Mouse (Mus musculus) lung, embryonic 15.5 days (tissue): Measurements from ENCODE around the gene Odf3l1. TPM values are rescaled to one million over a fixed set of nuclear protein-coding genes. Genes with fewer than 3 reads are reported as not detected.
A peak's percentile ranks its signal among the peaks of the same experiment; 100 is the strongest.

Experiments
- ATAC-seq: fragments of 200-750 bp; cut with Nextera tagmentation; 2 replicates; pipeline ENCODE4 v1.8.0; 2017; ENCODE audit warnings: moderate number of reproducible peaks, borderline replicate concordance; ENCODE audit not compliant: low FRiP score, low TSS enrichment; ENCODE audit errors: extremely low read depth
- H3K27ac ChIP-seq: fragments of 300-500 bp; sonication (generic); 2 replicates; pipeline ENCODE4 v1.5.1; 2015; ENCODE audit warnings: moderate library complexity, mild to moderate bottlenecking, inconsistent platforms
- H3K27me3 ChIP-seq: fragments of 300-500 bp; sonication (generic); 2 replicates; pipeline ENCODE4 v1.6.1; 2015; ENCODE audit warnings: inconsistent platforms
- H3K36me3 ChIP-seq: fragments of 300-500 bp; sonication (generic); 2 replicates; pipeline ENCODE4 v1.6.1; 2015; ENCODE audit warnings: inconsistent platforms
- H3K4me1 ChIP-seq: fragments of 300-500 bp; sonication (generic); 2 replicates; pipeline ENCODE4 v1.6.1; 2015; ENCODE audit warnings: inconsistent platforms
- H3K4me2 ChIP-seq: fragments of 300-500 bp; sonication (generic); 2 replicates; pipeline ENCODE4 v1.6.1; 2015; ENCODE audit warnings: inconsistent platforms, mild to moderate bottlenecking, moderate library complexity
- H3K4me3 ChIP-seq: fragments of 300-500 bp; sonication (generic); 2 replicates; pipeline ENCODE4 v1.5.1; 2015; ENCODE audit warnings: mild to moderate bottlenecking, inconsistent platforms
- H3K9ac ChIP-seq: fragments of 300-500 bp; sonication (generic); 2 replicates; pipeline ENCODE4 v1.6.1; 2015; ENCODE audit warnings: inconsistent platforms
- H3K9me3 ChIP-seq: fragments of 300-500 bp; sonication (generic); 2 replicates; pipeline ENCODE4 v1.6.1; 2016; ENCODE audit warnings: inconsistent platforms
- WGBS: fragments of 180-500 bp; shearing (Covaris S2); methylation state at CpG from one replicate; pipeline ENCODE4 v1.1.7; 2015; 5-methylcytosine and 5-hydroxymethylcytosine counted together
- polyA plus RNA-seq: library from polyadenylated mRNA; unstranded; fragments of >200 nt; fragmentation: Nextera tagmentation; extraction: Ambion mirVana; gene quantifications from 2 replicates; pipeline ENCODE4 v1.2.1, GENCODE M21; 2015

Gene Odf3l1
- polyA plus RNA-seq, 1 experiment from 2014 or later: 0.72 TPM

- no peak overlapping the region for H3K4me2 ChIP-seq
- WGBS: 37% methylated on average over 3 of the region's 3 CpGs
- no peaks in the 10 kb centered on the region for H3K27me3 ChIP-seq
- peak overlapping the region; percentile 76 for H3K27ac ChIP-seq
- H3K4me1 ChIP-seq: peaks cover 41% of the 10 kb centered on the region
- no peak overlapping the region for H3K9ac ChIP-seq
- no peaks in the 10 kb centered on the region for H3K9me3 ChIP-seq
- H3K4me3 ChIP-seq: no peak overlapping the region
- ATAC-seq: peak; percentile 41
- 0 out of 2 replicates have a peak, but pooled peaks cover 5% of the 10 kb centered on the region for H3K36me3 ChIP-seq
Measured at GRCm38 (mm10) chr9:56881539-56882082, 17.1 kb upstream of the Odf3l1 start.

- Histone ChIP-seq H3K4me3 (no peak overlapping the region), H3K9ac (no peak overlapping the region), H3K4me1 (peaks cover 44% of the 10 kb centered on the region), H3K4me2 (no peak overlapping the region), H3K36me3 (0 out of 2 replicates have a peak, but pooled peaks cover 5% of the 10 kb centered on the region), H3K27ac (peak overlapping the region; percentile 76), H3K9me3 (no peaks in the 10 kb centered on the region), H3K27me3 (no peaks in the 10 kb centered on the region)
- ATAC-seq: no peak
- WGBS: 31% methylated on average over 9 of the region's 9 CpGs
Measured at GRCm38 (mm10) chr9:56880790-56881189, 16.3 kb upstream of the Odf3l1 start.

GRCm38 (mm10) chr9:56877284-56877683 is 12.8 kb upstream of the Odf3l1 start:
- H3K4me2 ChIP-seq: no peak overlapping the region
- H3K4me1 ChIP-seq: peaks cover 32% of the 10 kb centered on the region
- H3K27me3 ChIP-seq: no peaks in the 10 kb centered on the region
- 76% methylated on average over 5 of the region's 5 CpGs for WGBS
- H3K9ac ChIP-seq: no peak overlapping the region
- H3K36me3 ChIP-seq: no peaks in the 10 kb centered on the region
- no peak overlapping the region for H3K4me3 ChIP-seq
- no peak for ATAC-seq
- H3K27ac ChIP-seq: no peak overlapping the region
- no peaks in the 10 kb centered on the region for H3K9me3 ChIP-seq

- Histone ChIP-seq H3K9me3 (no peaks in the 10 kb centered on the region), H3K4me1 (peaks cover 27% of the 10 kb centered on the region), H3K4me2 (no peak overlapping the region), H3K4me3 (no peak overlapping the region), H3K27me3 (no peaks in the 10 kb centered on the region), H3K9ac (no peak overlapping the region), H3K36me3 (no peaks in the 10 kb centered on the region), H3K27ac (peak overlapping the region; percentile 16; the same call in 1 of the 2 replicates)
- no peak for ATAC-seq
- 47% methylated on average over 9 of the region's 9 CpGs for whole genome bisulfite sequencing
Measured at GRCm38 (mm10) chr9:56876784-56877183, 12.3 kb upstream of the Odf3l1 start.

GRCm38 (mm10) chr9:56873097-56873496 is 8.6 kb upstream of the Odf3l1 start:
- Histone ChIP-seq H3K4me3 (no peak overlapping the region), H3K4me1 (peaks cover 39% of the 10 kb centered on the region), H3K27ac (no peak overlapping the region), H3K4me2 (no peak overlapping the region), H3K36me3 (no peaks in the 10 kb centered on the region), H3K27me3 (no peaks in the 10 kb centered on the region), H3K9me3 (no peaks in the 10 kb centered on the region), H3K9ac (no peak overlapping the region)
- ATAC-seq: no peak
- 50% methylated on average over 1 of the region's 1 CpGs for WGBS

- peaks cover 47% of the 10 kb centered on the region for H3K4me1 ChIP-seq
- H3K27ac ChIP-seq: no peak overlapping the region
- H3K9me3 ChIP-seq: no peaks in the 10 kb centered on the region
- H3K9ac ChIP-seq: no peak overlapping the region
- WGBS: 76% methylated on average over 5 of the region's 5 CpGs
- H3K36me3 ChIP-seq: no peaks in the 10 kb centered on the region
- H3K4me3 ChIP-seq: no peak overlapping the region
- no peak for ATAC-seq
- no peaks in the 10 kb centered on the region for H3K27me3 ChIP-seq
- no peak overlapping the region for H3K4me2 ChIP-seq
Measured at GRCm38 (mm10) chr9:56872105-56872903, 7.8 kb upstream of the Odf3l1 start.

- Histone ChIP-seq H3K9ac (no peak overlapping the region), H3K4me3 (no peak overlapping the region), H3K4me1 (peaks cover 51% of the 10 kb centered on the region), H3K27ac (peak overlapping the region; percentile 20), H3K36me3 (no peaks in the 10 kb centered on the region), H3K9me3 (no peaks in the 10 kb centered on the region), H3K27me3 (no peaks in the 10 kb centered on the region), H3K4me2 (peak overlapping the region; percentile 2; the same call in 1 of the 2 replicates)
- peak; percentile 28; the same call in 1 of the 2 replicates for ATAC-seq
- WGBS: 33% methylated on average over 5 of the region's 5 CpGs
Measured at GRCm38 (mm10) chr9:56871191-56871590, 6.7 kb upstream of the Odf3l1 start.

GRCm38 (mm10) chr9:56870778-56871177 is 6.3 kb upstream of the Odf3l1 start:
- Histone ChIP-seq H3K27ac (peak overlapping the region; percentile 20), H3K4me3 (no peak overlapping the region), H3K27me3 (0 out of 2 replicates have a peak, but pooled peaks cover under 1% of the 10 kb centered on the region), H3K9ac (no peak overlapping the region), H3K36me3 (no peaks in the 10 kb centered on the region), H3K4me2 (0 out of 2 replicates have a peak overlapping the region, but pooled peaks have one; percentile 2), H3K9me3 (no peaks in the 10 kb centered on the region), H3K4me1 (peaks cover 55% of the 10 kb centered on the region)
- no peak for ATAC-seq
- whole genome bisulfite sequencing: 56% methylated on average over 10 of the region's 10 CpGs

- H3K27me3 ChIP-seq: 0 out of 2 replicates have a peak, but pooled peaks cover 4% of the 10 kb centered on the region
- peaks cover 65% of the 10 kb centered on the region for H3K4me1 ChIP-seq
- no peaks in the 10 kb centered on the region for H3K36me3 ChIP-seq
- H3K27ac ChIP-seq: 0 out of 2 replicates have a peak overlapping the region, but pooled peaks have one; percentile 20
- no peak for ATAC-seq
- no peak overlapping the region for H3K9ac ChIP-seq
- H3K4me3 ChIP-seq: no peak overlapping the region
- WGBS: 52% methylated on average over 13 of the region's 13 CpGs
- no peak overlapping the region for H3K4me2 ChIP-seq
- no peaks in the 10 kb centered on the region for H3K9me3 ChIP-seq
Measured at GRCm38 (mm10) chr9:56869552-56869951, 5.1 kb upstream of the Odf3l1 start.

GRCm38 (mm10) chr9:56868292-56868691 is 3.8 kb upstream of the Odf3l1 start:
- peak overlapping the region; percentile 55 for H3K27ac ChIP-seq
- peak; percentile 71 for ATAC-seq
- H3K9me3 ChIP-seq: no peaks in the 10 kb centered on the region
- 9% methylated on average over 6 of the region's 6 CpGs for WGBS
- H3K4me1 ChIP-seq: peaks cover 78% of the 10 kb centered on the region
- no peak overlapping the region for H3K4me3 ChIP-seq
- H3K4me2 ChIP-seq: peak overlapping the region; percentile 67
- H3K36me3 ChIP-seq: no peaks in the 10 kb centered on the region
- H3K9ac ChIP-seq: peak overlapping the region; percentile 9; the same call in 1 of the 2 replicates
- H3K27me3 ChIP-seq: 0 out of 2 replicates have a peak, but pooled peaks cover 4% of the 10 kb centered on the region

GRCm38 (mm10) chr9:56866430-56866829 is 2.0 kb upstream of the Odf3l1 start:
- no peaks in the 10 kb centered on the region for H3K9me3 ChIP-seq
- 0 out of 2 replicates have a peak, but pooled peaks cover 4% of the 10 kb centered on the region for H3K27me3 ChIP-seq
- H3K4me1 ChIP-seq: peaks cover 79% of the 10 kb centered on the region
- H3K4me2 ChIP-seq: peak overlapping the region; percentile 67
- 70% methylated on average over 5 of the region's 5 CpGs for WGBS
- no peak overlapping the region for H3K9ac ChIP-seq
- H3K36me3 ChIP-seq: no peaks in the 10 kb centered on the region
- peak overlapping the region; percentile 47 for H3K4me3 ChIP-seq
- ATAC-seq: no peak
- peak overlapping the region; percentile 20; the same call in 1 of the 2 replicates for H3K27ac ChIP-seq
